Mouse (Mus musculus) forebrain, embryonic 14.5 days (tissue): Measurements from ENCODE around the gene Rsph14. TPM values are rescaled to one million over a fixed set of nuclear protein-coding genes. Genes with fewer than 3 reads are reported as not detected.

ENCODE experiments used
- ATAC-seq: fragments of 200-750 bp; cut with Nextera tagmentation; 2 replicates; pipeline ENCODE4 v1.8.0; 2017; ENCODE audit warnings: mild to moderate bottlenecking, moderate library complexity
- DNase-seq: peaks from one replicate; pipeline ENCODE4 v3.0.0-alpha.2; 2015; ENCODE audit warnings: low spot score
- H3K27ac ChIP-seq: fragments of 300-500 bp; sonication (generic); 2 replicates; pipeline ENCODE4 v1.5.1; 2014; ENCODE audit warnings: low read depth, mild to moderate bottlenecking, control low read depth, low read length, moderate library complexity
- H3K27me3 ChIP-seq: fragments of 300-500 bp; sonication (generic); replicated peaks from 2 replicates; pipeline ENCODE4 v1.6.1; 2014; ENCODE audit warnings: low read length, control low read depth, mixed read lengths; ENCODE audit not compliant: control insufficient read depth, insufficient read depth
- H3K36me3 ChIP-seq: fragments of 300-500 bp; sonication (generic); 2 replicates; pipeline ENCODE4 v1.6.1; 2014; ENCODE audit warnings: low read length, control low read depth; ENCODE audit not compliant: control insufficient read depth, insufficient read depth
- H3K4me1 ChIP-seq: fragments of 300-500 bp; sonication (generic); 2 replicates; pipeline ENCODE4 v1.6.1; 2014; ENCODE audit warnings: antibody characterized with exemption, low read length, control low read depth; ENCODE audit not compliant: control insufficient read depth, insufficient read depth
- H3K4me2 ChIP-seq: fragments of 300-500 bp; sonication (generic); 2 replicates; pipeline ENCODE4 v1.6.1; 2014; ENCODE audit warnings: mild to moderate bottlenecking, control low read depth, low read length
- H3K4me3 ChIP-seq: fragments of 300-500 bp; sonication (generic); 2 replicates; pipeline ENCODE4 v1.5.1; 2014; ENCODE audit warnings: low read depth, low read length, control low read depth
- H3K9ac ChIP-seq: fragments of 300-500 bp; sonication (generic); 2 replicates; pipeline ENCODE4 v1.6.1; 2014; ENCODE audit warnings: mild to moderate bottlenecking, low read length, control low read depth, moderate library complexity
- H3K9me3 ChIP-seq: fragments of 300-500 bp; sonication (generic); replicated peaks from 2 replicates; pipeline ENCODE4 v1.6.1; 2016; ENCODE audit warnings: low read length, control low read depth, mixed read lengths; ENCODE audit not compliant: control insufficient read depth
- WGBS: fragments of 180-500 bp; shearing (Covaris S2); extraction: QIAGEN DNeasy Blood & Tissue Kit; methylation state at CpG from one replicate; pipeline ENCODE4 v1.1.7; 2014; 5-methylcytosine and 5-hydroxymethylcytosine counted together
- polyA plus RNA-seq: library from polyadenylated mRNA; unstranded; fragments of >200 nt; fragmentation: Nextera tagmentation; extraction: Ambion mirVana; gene quantifications from 2 replicates; pipeline ENCODE4 v1.2.1, GENCODE M21; 2014

Gene Rsph14
- polyA plus RNA-seq, 1 experiment from 2014 or later = not detected

- H3K9ac ChIP-seq = no peak overlapping the region
- ATAC-seq (no peak), DNase-seq (peak; percentile 59)
- H3K4me3 ChIP-seq = peak overlapping the region; percentile 9; the same call in 1 of the 2 replicates
- H3K36me3 ChIP-seq = no peaks in the 10 kb centered on the region
- H3K27ac ChIP-seq = no peak overlapping the region
- no peaks in the 10 kb centered on the region for H3K27me3 ChIP-seq
- no peaks in the 10 kb centered on the region for H3K9me3 ChIP-seq
- WGBS = 14% methylated on average over 21 of the region's 21 CpGs
- H3K4me1 ChIP-seq = no peaks in the 10 kb centered on the region; the same call in 1 of the 2 replicates
- peak overlapping the region; percentile 42 for H3K4me2 ChIP-seq
These were observed 107.1 kb downstream of the Rsph14 start for GRCm38 (mm10) chr10:74925324-74925723.

- Histone ChIP-seq H3K9ac (no peak overlapping the region), H3K4me3 (no peak overlapping the region), H3K4me2 (no peak overlapping the region), H3K36me3 (no peaks in the 10 kb centered on the region), H3K9me3 (no peaks in the 10 kb centered on the region), H3K4me1 (no peaks in the 10 kb centered on the region; the same call in 1 of the 2 replicates), H3K27me3 (no peaks in the 10 kb centered on the region), H3K27ac (no peak overlapping the region)
- 91% methylated on average over 14 of the region's 14 CpGs for WGBS
- DNase-seq (no peak), ATAC-seq (no peak)
These were observed 108.1 kb downstream of the Rsph14 start for GRCm38 (mm10) chr10:74924274-74924673.

GRCm38 (mm10) chr10:74922763-74923162, 109.6 kb downstream of the Rsph14 start:
- Histone ChIP-seq H3K36me3 (no peaks in the 10 kb centered on the region), H3K27me3 (no peaks in the 10 kb centered on the region), H3K4me1 (no peaks in the 10 kb centered on the region; the same call in 1 of the 2 replicates), H3K9ac (no peak overlapping the region), H3K4me2 (no peak overlapping the region), H3K9me3 (no peaks in the 10 kb centered on the region), H3K27ac (no peak overlapping the region), H3K4me3 (no peak overlapping the region)
- DNase-seq (peak; percentile 53), ATAC-seq (peak; percentile 52)
- WGBS = 55% methylated on average over 6 of the region's 6 CpGs

- Histone ChIP-seq H3K4me3 (no peak overlapping the region), H3K9me3 (no peaks in the 10 kb centered on the region), H3K27me3 (no peaks in the 10 kb centered on the region), H3K9ac (no peak overlapping the region), H3K27ac (no peak overlapping the region), H3K4me2 (no peak overlapping the region), H3K36me3 (no peaks in the 10 kb centered on the region), H3K4me1 (no peaks in the 10 kb centered on the region; the same call in 1 of the 2 replicates)
- DNase-seq (no peak), ATAC-seq (no peak)
- WGBS = 85% methylated on average over 11 of the region's 11 CpGs
These were observed 110.8 kb downstream of the Rsph14 start for GRCm38 (mm10) chr10:74921614-74922013.

GRCm38 (mm10) chr10:74920853-74921567, 111.4 kb downstream of the Rsph14 start:
- H3K36me3 ChIP-seq = no peaks in the 10 kb centered on the region
- peak; percentile 78 for DNase-seq
- H3K9ac ChIP-seq = no peak overlapping the region
- H3K9me3 ChIP-seq = no peaks in the 10 kb centered on the region
- no peaks in the 10 kb centered on the region for H3K27me3 ChIP-seq
- peak; percentile 61 for ATAC-seq
- no peak overlapping the region for H3K4me3 ChIP-seq
- H3K4me2 ChIP-seq = no peak overlapping the region
- H3K4me1 ChIP-seq = no peaks in the 10 kb centered on the region; the same call in 1 of the 2 replicates
- 43% methylated on average over 17 of the region's 17 CpGs for WGBS
- no peak overlapping the region for H3K27ac ChIP-seq

- no peaks in the 10 kb centered on the region for H3K27me3 ChIP-seq
- WGBS = 40% methylated on average over 5 of the region's 5 CpGs
- H3K9me3 ChIP-seq = no peaks in the 10 kb centered on the region
- no peak overlapping the region for H3K4me3 ChIP-seq
- H3K9ac ChIP-seq = no peak overlapping the region
- no peak for DNase-seq
- H3K4me2 ChIP-seq = no peak overlapping the region
- H3K27ac ChIP-seq = no peak overlapping the region
- no peaks in the 10 kb centered on the region for H3K4me1 ChIP-seq
- ATAC-seq = no peak
- no peaks in the 10 kb centered on the region for H3K36me3 ChIP-seq
These were observed 113.1 kb downstream of the Rsph14 start for GRCm38 (mm10) chr10:74919277-74919676.

GRCm38 (mm10) chr10:74908431-74908830, 124.0 kb downstream of the Rsph14 start:
- 80% methylated on average over 2 of the region's 2 CpGs for WGBS
- Histone ChIP-seq H3K27me3 (no peaks in the 10 kb centered on the region), H3K27ac (no peak overlapping the region), H3K4me1 (no peaks in the 10 kb centered on the region), H3K9ac (no peak overlapping the region), H3K4me2 (no peak overlapping the region), H3K9me3 (no peaks in the 10 kb centered on the region), H3K4me3 (no peak overlapping the region), H3K36me3 (no peaks in the 10 kb centered on the region)
- DNase-seq (no peak), ATAC-seq (no peak)

Other genes starting within 250 kb of the Rsph14 start
- gene Gnaz, start 65.4 kb downstream of the Rsph14 start, polyA plus RNA-seq = 23.7 and 32.9 TPM in 2 replicates
- gene Rab36, start 4.5 kb upstream of the Rsph14 start, polyA plus RNA-seq = 10.5 and 11.1 TPM in 2 replicates
- 12.6 and 12.8 TPM in 2 replicates for gene Bcr, start 28.0 kb upstream of the Rsph14 start, polyA plus RNA-seq
- 24.3 and 29.6 TPM in 2 replicates for gene Specc1l, start 179.5 kb upstream of the Rsph14 start, polyA plus RNA-seq